Mouse (Mus musculus) E14TG2a.4 (cell line): Measurements from ENCODE around the gene Ttn.

ENCODE experiments used
- CTCF ChIP-seq: conservative IDR thresholded peaks from 2 replicates; pipeline ENCODE4 v1.5.1; 2014; ENCODE audit warnings: low read length
- NANOG ChIP-seq: IDR thresholded peaks from 2 replicates; pipeline ENCODE4 v1.6.1; 2014; ENCODE audit warnings: borderline replicate concordance, low read length, mixed read lengths
- POU5F1 ChIP-seq: IDR thresholded peaks from 2 replicates; pipeline ENCODE4 v1.6.1; 2014; ENCODE audit warnings: low read length, borderline replicate concordance

DNA sequence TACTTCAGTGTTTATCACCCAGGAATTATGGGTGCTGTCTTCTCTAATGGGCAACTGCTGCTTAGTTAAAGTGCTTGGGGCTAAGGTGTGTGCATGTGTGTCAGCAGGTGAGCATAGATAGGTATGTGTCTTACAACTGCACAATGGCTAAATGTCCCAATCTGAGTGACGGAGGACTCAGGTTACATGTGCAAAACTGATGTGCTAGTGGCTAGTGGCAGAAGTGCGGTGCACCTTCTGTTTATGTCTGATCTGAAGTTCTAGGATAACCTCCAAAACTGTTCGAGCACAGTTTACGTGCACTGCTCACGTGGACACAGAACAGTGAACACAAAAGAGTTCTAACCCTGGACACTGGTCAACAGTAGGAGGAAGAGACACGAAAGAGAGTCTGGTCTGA, 15.8 kb downstream of the Ttn start:
- TF ChIP-seq CTCF = no peak
- no peak for TF ChIP-seq NANOG
- TF ChIP-seq POU5F1 = no peak
